9 mouse cellular contexts compared by ENCODE assay signal in genomic region chr1:182489803-182490452, GRCm38 (mm10). TPM values are rescaled to one million over a fixed set of nuclear protein-coding genes. Genes with fewer than 3 reads are reported as not detected.
A peak's percentile ranks its signal among the peaks of the same experiment; 100 is the strongest.
DNase-seq lines count a peak whose midpoint lies in the region; ATAC-seq and TF ChIP-seq lines count a peak whose summit lies in the region.
"Had no signal": no experiment of that assay in that cellular context is flagged by ENCODE, and none has a peak within 500 bp of the region (broad histone marks: within the 10 kb centered on the region; RNA-seq: fewer than 3 reads in every experiment).

No protein-coding gene starts in this region.

- peak overlapping the region; percentile 38; the same call in 1 of the 2 replicates for H3K9ac ChIP-seq in heart, embryonic 12.5 days
- no peak overlapping the region for H3K9ac ChIP-seq in kidney, embryonic 16.5 days (replicated peaks; ENCODE audit: low read length)
- H3K9ac ChIP-seq in liver, adult 2 months (ENCODE audit: low read depth, low read length), result no peak overlapping the region

- no peak for TF ChIP-seq POLR2A in liver, adult 2 months (IDR thresholded peaks at IDR 0.05; ENCODE audit: extremely low read depth, insufficient read depth, low read length)
- peak; percentile 63 for TF ChIP-seq POLR2A in myocyte (IDR thresholded peaks at IDR 0.05; ENCODE audit: insufficient read length, low read depth)

- H3K36me3 ChIP-seq in heart, embryonic 12.5 days, result peaks cover 65% of the 10 kb centered on the region
- peaks cover 47% of the 10 kb centered on the region for H3K36me3 ChIP-seq in kidney, embryonic 16.5 days (ENCODE audit: insufficient read depth, low read length)
- peaks cover 6% of the 10 kb centered on the region for H3K36me3 ChIP-seq in liver, adult 2 months (ENCODE audit: control insufficient read depth, insufficient read depth, low read length)
- peaks cover 43% of the 10 kb centered on the region for H3K36me3 ChIP-seq in myocyte (ENCODE audit: control insufficient read depth, insufficient read depth)

- 11% methylated on average over 21 of the region's 21 CpGs for WGBS in heart, embryonic 12.5 days
- 8% methylated on average over 21 of the region's 21 CpGs for WGBS in kidney, embryonic 16.5 days
- WGBS in liver, adult 2 months, result 11% methylated on average over 21 of the region's 21 CpGs

- H3K79me2 ChIP-seq in liver, adult 2 months (ENCODE audit: control insufficient read depth, insufficient read depth, low read length), result peaks cover 6% of the 10 kb centered on the region; the same call in 1 of the 2 replicates
- peaks cover 28% of the 10 kb centered on the region for H3K79me2 ChIP-seq in myocyte (ENCODE audit: control insufficient read depth, insufficient read depth)

- peaks cover 23% of the 10 kb centered on the region for H3K4me1 ChIP-seq in brown adipose tissue, adult 24 weeks (ENCODE audit: control insufficient read depth, insufficient read depth, insufficient read length, low read length)
- peaks cover 17% of the 10 kb centered on the region for H3K4me1 ChIP-seq in heart, embryonic 12.5 days (replicated peaks)
- H3K4me1 ChIP-seq in kidney, embryonic 16.5 days (ENCODE audit: insufficient read depth, low read length), result peaks cover 14% of the 10 kb centered on the region
- H3K4me1 ChIP-seq in liver, adult 2 months (ENCODE audit: control insufficient read depth, insufficient read depth, low read length), result peaks cover 4% of the 10 kb centered on the region

- H3ac ChIP-seq in myocyte (ENCODE audit: control insufficient read depth, insufficient read length), result no peak overlapping the region

- TF ChIP-seq CTCF in liver, adult 2 months (IDR thresholded peaks at IDR 0.05; ENCODE audit: low read depth, low read length), result peak; percentile 86

- DNase-seq in fat pad, adult 2 months (ENCODE audit: extremely low read depth, low read depth, low spot score), result peak; percentile 36
- peak; percentile 89 for DNase-seq in liver, adult 2 months (ENCODE audit: extremely low read depth, low read depth, low spot score)
- DNase-seq in spleen, postnatal 4 days (ENCODE audit: low spot score in 2 of 2), result peak; percentile 86 to 92

- peak overlapping the region; percentile 50 for H3K4me2 ChIP-seq in heart, embryonic 12.5 days
- peak overlapping the region; percentile 47 for H3K4me2 ChIP-seq in kidney, embryonic 16.5 days (replicated peaks; ENCODE audit: low read depth, low read length)
- peak overlapping the region; percentile 54 for H3K4me2 ChIP-seq in myocyte (ENCODE audit: low read depth)

- ATAC-seq in CD4-positive, CD25-positive, alpha-beta regulatory T cell, adult 4 months, result peak; percentile 99
- peak; percentile 90 for ATAC-seq in heart, embryonic 12.5 days (ENCODE audit: insufficient number of reproducible peaks, low FRiP score)
- ATAC-seq in kidney, embryonic 16.5 days (ENCODE audit: low FRiP score, low TSS enrichment), result peak; percentile 95

- no peaks in the 10 kb centered on the region for H3K9me3 ChIP-seq in heart, embryonic 12.5 days (replicated peaks)
- H3K9me3 ChIP-seq in kidney, embryonic 16.5 days (ENCODE audit: low read length), result no peaks in the 10 kb centered on the region

- no peaks in the 10 kb centered on the region for H3K27me3 ChIP-seq in heart, embryonic 12.5 days (replicated peaks)
- no peaks in the 10 kb centered on the region for H3K27me3 ChIP-seq in kidney, embryonic 16.5 days (ENCODE audit: insufficient read depth, low read length)
- H3K27me3 ChIP-seq in liver, adult 2 months (ENCODE audit: control insufficient read depth, insufficient read depth, low read length), result no peaks in the 10 kb centered on the region
- no peaks in the 10 kb centered on the region for H3K27me3 ChIP-seq in myocyte (ENCODE audit: control insufficient read depth, insufficient read depth, insufficient read length)

- H3K27ac ChIP-seq in brown adipose tissue, adult 24 weeks (replicated peaks; ENCODE audit: low read depth, low read length), result peak overlapping the region; percentile 4; the same call in 1 of the 2 replicates
- H3K27ac ChIP-seq in heart, embryonic 12.5 days (ENCODE audit: poor library complexity, severe bottlenecking), result peak overlapping the region; percentile 64
- H3K27ac ChIP-seq in kidney, embryonic 16.5 days (ENCODE audit: low read length), result peak overlapping the region; percentile 7; the same call in 1 of the 2 replicates
- H3K27ac ChIP-seq in liver, adult 2 months (replicated peaks; ENCODE audit: insufficient read depth, low read depth, low read length), result peak overlapping the region; percentile 2; the same call in 1 of the 2 replicates
- H3K27ac ChIP-seq: macrophage had no signal

- H3K4me3 ChIP-seq in brown adipose tissue, adult 24 weeks (ENCODE audit: insufficient read depth, low read depth, low read length), result no peak overlapping the region
- H3K4me3 ChIP-seq in heart, embryonic 12.5 days, result 0 out of 2 replicates have a peak overlapping the region, but pooled peaks have one; percentile 8
- H3K4me3 ChIP-seq in kidney, embryonic 16.5 days (ENCODE audit: low read length), result peak overlapping the region; percentile 18; the same call in 1 of the 2 replicates
- H3K4me3 ChIP-seq in liver, adult 2 months (ENCODE audit: insufficient read depth, low read depth, low read length), result no peak overlapping the region
- no peak overlapping the region for H3K4me3 ChIP-seq in myocyte

TF ChIP-seq in myocyte, 11 proteins besides CTCF, POLR2A, EP300 and RAD21:
- TF ChIP-seq USF1 (IDR thresholded peaks at IDR 0.05; ENCODE audit: low read depth) (peak; percentile 74), SRF (IDR thresholded peaks at IDR 0.05; ENCODE audit: control insufficient read depth, insufficient read length, low read depth) (peak; percentile 65), MYOD1 (IDR thresholded peaks at IDR 0.05; ENCODE audit: control insufficient read depth in 1 of 3, insufficient read length in 2 of 3, low read depth in 2 of 3) (peak in 2 of 3 experiments; percentile 66 to 84), E2F4 (IDR thresholded peaks at IDR 0.05; ENCODE audit: insufficient read depth) (no peak), MAX (IDR thresholded peaks at IDR 0.05; ENCODE audit: low read depth) (no peak), POLR2AphosphoS2 (IDR thresholded peaks at IDR 0.05; ENCODE audit: insufficient read length, low read depth) (peak; percentile 88), TCF3 (IDR thresholded peaks at IDR 0.05; ENCODE audit: insufficient read length, low read depth) (peak; percentile 7), REST (IDR thresholded peaks at IDR 0.05; ENCODE audit: insufficient read depth, insufficient read length) (no peak), MYOG (IDR thresholded peaks at IDR 0.05; ENCODE audit: control insufficient read depth in 1 of 3, insufficient read depth in 1 of 3, insufficient read length in 2 of 3, low read depth in 2 of 3) (peak in 2 of 3 experiments; percentile 86 to 87)

RNA-seq across cellular contexts. Expression of gene Capn2, which starts 27.5 kb away (rescaled TPM):
- polyA plus RNA-seq in CD4-positive, CD25-positive, alpha-beta regulatory T cell, adult 4 months (2017; shearing (Covaris generic)), result 10 to 100 TPM; 38.3 to 52.4 TPM
- 108 and 113 TPM in 2 replicates for polyA plus RNA-seq in brown adipose tissue, adult 24 weeks (2012; ENCODE audit: insufficient read depth, insufficient read length, missing spikeins)
- 119 and 123 TPM in 2 replicates for polyA plus RNA-seq in heart, embryonic 12.5 days (2016; fragmentation: Nextera tagmentation; extraction: Ambion mirVana)
- 136 and 142 TPM in 2 replicates for polyA plus RNA-seq in kidney, embryonic 16.5 days (2015; fragmentation: Nextera tagmentation; extraction: Ambion mirVana)
- total RNA-seq in liver, adult 2 months (2014; rRNA removed), result 27.8 and 28.1 TPM in 2 replicates
- 9.3 and 10.3 TPM in 2 replicates for polyA plus RNA-seq in liver, adult 2 months (2012; rRNA removed)
- 148 TPM for polyA plus RNA-seq in myocyte (2012; fragmentation: generic; extraction: Trizol)

Comparison
In these comparisons a context has a peak if more than half of its experiments do, and no peak if none do; other contexts are left out.
1. H3K27ac ChIP-seq: peak in every context shown above with its lines; median percentile 64 in heart, embryonic 12.5 days; 7 in kidney, embryonic 16.5 days; 4 in brown adipose tissue, adult 24 weeks; 2 in liver, adult 2 months.
2. H3K4me3 ChIP-seq: peak in heart, embryonic 12.5 days (single experiment) and kidney, embryonic 16.5 days (single experiment); none in brown adipose tissue, adult 24 weeks (single experiment), liver, adult 2 months (single experiment) and myocyte (single experiment).
3. DNase-seq: peak in every context shown above with its lines; median percentile 89 in liver, adult 2 months; 89 in spleen, postnatal 4 days; 36 in fat pad, adult 2 months.
4. Peak in every context shown above with its lines, with median percentiles within 50 percentile points of each other: ATAC-seq and H3K4me2 ChIP-seq.